Mouse (Mus musculus) testis, adult 2 months (tissue): Measurements from ENCODE around the gene Oser1. TPM values are rescaled to one million over a fixed set of nuclear protein-coding genes. Genes with fewer than 3 reads are reported as not detected.

Experiments
- H3K27ac ChIP-seq: fragments of 200-500 bp; 2 replicates; pipeline ENCODE4 v1.5.1; 2012; ENCODE audit warnings: low read depth, low read length; ENCODE audit not compliant: control insufficient read depth, insufficient read depth
- H3K27me3 ChIP-seq: fragments of 200-500 bp; 2 replicates; pipeline ENCODE4 v1.6.1; 2012; ENCODE audit warnings: mild to moderate bottlenecking, low read length, moderate library complexity; ENCODE audit not compliant: control insufficient read depth, insufficient read depth
- H3K36me3 ChIP-seq: fragments of 200-500 bp; 2 replicates; pipeline ENCODE4 v1.6.1; 2012; ENCODE audit warnings: mild to moderate bottlenecking, low read length; ENCODE audit not compliant: control insufficient read depth, insufficient read depth
- H3K4me1 ChIP-seq: fragments of 200-500 bp; 2 replicates; pipeline ENCODE4 v1.6.1; 2012; ENCODE audit warnings: low read length; ENCODE audit not compliant: control insufficient read depth, insufficient read depth
- H3K4me3 ChIP-seq: fragments of 200-500 bp; 2 replicates; pipeline ENCODE4 v1.5.1; 2012; ENCODE audit warnings: low read depth, mild to moderate bottlenecking, low read length, moderate library complexity, mixed read lengths; ENCODE audit not compliant: control insufficient read depth
- CTCF ChIP-seq: fragments of 200-500 bp; IDR thresholded peaks from 2 replicates; pipeline ENCODE4 v1.5.1; 2012; ENCODE audit warnings: low read depth, mild to moderate bottlenecking, inconsistent platforms, low read length, moderate library complexity; ENCODE audit not compliant: control insufficient read depth, insufficient read depth, insufficient replicate concordance
- POLR2A ChIP-seq: fragments of 200-500 bp; IDR thresholded peaks from 2 replicates; pipeline ENCODE4 v1.6.1; 2012; ENCODE audit warnings: low read depth, mild to moderate bottlenecking, inconsistent platforms, low read length, moderate library complexity; ENCODE audit not compliant: control insufficient read depth
- polyA plus RNA-seq: library from polyadenylated mRNA; depleted of rRNA; stranded (reverse); fragments of >200 nt; gene quantifications from 2 replicates; pipeline ENCODE4 v1.2.3, GENCODE M21; 2012; rRNA removed

Gene Oser1
- polyA plus RNA-seq, 1 experiment = 304 TPM

- Histone ChIP-seq H3K27ac (no peak overlapping the region), H3K4me1 (peaks cover 7% of the 10 kb centered on the region), H3K4me3 (no peak overlapping the region), H3K36me3 (no peaks in the 10 kb centered on the region), H3K27me3 (no peaks in the 10 kb centered on the region)
- TF ChIP-seq POLR2A (no peak), CTCF (no peak)
Observed at GRCm38 (mm10) chr2:163364785-163365541, 59.5 kb downstream of the Oser1 start.

DNA sequence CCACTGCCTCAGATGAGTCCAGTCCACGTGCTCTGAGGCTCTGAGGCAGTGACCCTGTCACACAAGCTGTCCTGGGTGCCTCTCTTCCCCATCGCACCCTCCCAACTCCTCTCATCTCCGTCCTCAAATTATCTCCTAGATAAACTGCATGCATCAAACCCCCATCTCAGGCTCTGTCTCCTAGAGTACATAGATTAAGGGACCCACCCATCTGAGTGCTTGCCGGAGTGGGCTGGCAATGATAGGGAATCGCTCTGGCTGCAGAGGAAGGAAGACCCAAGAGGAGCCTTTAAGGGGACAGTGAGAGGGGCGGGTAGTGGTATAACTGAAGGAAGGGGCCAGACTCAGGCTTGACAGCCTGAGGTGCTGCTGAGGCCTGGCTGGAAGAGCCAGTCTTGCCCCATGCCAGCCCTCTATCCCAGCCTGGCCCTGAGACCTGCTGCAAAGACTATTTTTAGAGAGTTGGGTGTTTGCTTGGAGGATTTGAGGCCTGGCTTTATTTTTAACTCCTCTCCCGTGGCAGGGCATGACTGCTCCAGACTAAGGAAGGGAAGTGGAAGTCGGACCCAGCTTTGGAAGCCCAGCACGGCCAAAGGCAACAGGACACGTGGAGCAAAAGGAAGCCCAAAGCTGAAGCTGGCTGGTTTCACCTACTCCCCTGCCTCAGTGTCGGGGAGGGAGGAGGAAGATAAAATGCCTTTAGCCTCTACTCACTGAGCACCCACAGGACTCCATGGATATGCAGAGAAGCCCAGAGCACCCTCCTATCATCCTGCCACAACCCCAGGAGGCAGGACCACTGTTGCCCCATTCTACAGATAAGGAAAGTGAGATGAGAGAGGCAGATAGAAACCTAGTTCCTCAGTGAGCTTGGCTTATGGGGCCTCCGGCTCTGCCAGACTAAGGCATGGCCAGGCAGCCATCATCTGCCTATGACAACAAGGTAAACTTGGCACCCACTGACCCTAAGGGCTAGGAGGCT is 61.3 kb downstream of the Oser1 start:
- Histone ChIP-seq H3K27me3 (no peaks in the 10 kb centered on the region), H3K27ac (no peak overlapping the region), H3K36me3 (no peaks in the 10 kb centered on the region), H3K4me1 (peaks cover 7% of the 10 kb centered on the region), H3K4me3 (no peak overlapping the region)
- TF ChIP-seq POLR2A (no peak), CTCF (no peak)

GRCm38 (mm10) chr2:163360858-163361623 is 63.5 kb downstream of the Oser1 start:
- no peak overlapping the region for H3K27ac ChIP-seq
- no peak for TF ChIP-seq POLR2A
- no peak for TF ChIP-seq CTCF

DNA sequence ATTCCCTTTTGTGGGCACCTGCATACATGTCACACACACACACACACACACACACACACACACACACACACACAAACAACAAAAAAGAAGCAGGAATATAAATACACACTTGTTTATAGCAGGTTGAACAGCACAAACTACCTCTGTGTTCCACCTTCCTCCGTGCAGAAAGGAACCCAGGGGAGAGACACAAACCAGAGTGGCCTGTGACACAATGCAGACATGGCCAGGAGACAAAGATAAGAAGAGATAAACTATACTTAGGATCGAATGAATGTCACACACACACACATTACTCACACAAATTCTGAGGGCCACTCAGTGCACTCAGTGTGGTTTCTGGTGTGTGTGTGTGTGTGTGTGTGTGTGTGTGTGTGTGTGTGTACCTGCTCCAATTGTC is 65.2 kb downstream of the Oser1 start:
- peaks cover 15% of the 10 kb centered on the region for H3K4me1 ChIP-seq
- TF ChIP-seq POLR2A (no peak), CTCF (no peak)
- no peaks in the 10 kb centered on the region for H3K36me3 ChIP-seq
- no peak overlapping the region for H3K27ac ChIP-seq
- H3K4me3 ChIP-seq = no peak overlapping the region
- no peaks in the 10 kb centered on the region for H3K27me3 ChIP-seq

More at GRCm38 (mm10) chr2:163360858-163361623, 63.5 kb downstream of the Oser1 start:
- Histone ChIP-seq H3K4me1 (peaks cover 13% of the 10 kb centered on the region), H3K4me3 (no peak overlapping the region), H3K36me3 (no peaks in the 10 kb centered on the region), H3K27me3 (no peaks in the 10 kb centered on the region)

DNA sequence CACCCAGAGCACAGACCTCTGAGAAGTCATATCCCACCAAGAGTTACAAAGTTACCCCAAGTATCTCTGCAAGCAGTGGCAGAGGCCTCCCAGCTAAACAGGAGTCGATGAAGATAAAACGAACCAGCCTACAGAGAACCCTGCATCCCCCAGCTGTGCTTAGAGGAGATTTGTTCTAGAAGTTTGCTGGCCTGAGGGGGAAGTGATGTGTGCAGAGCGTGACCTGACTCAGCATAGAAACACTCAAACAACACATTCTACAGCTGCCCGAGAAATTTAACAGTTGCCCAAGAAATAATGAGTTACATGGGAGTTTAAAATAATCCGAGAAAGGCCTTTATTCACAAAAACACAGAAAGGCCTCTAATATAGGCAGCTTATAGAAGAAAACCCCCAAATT is 65.8 kb downstream of the Oser1 start:
- H3K4me1 ChIP-seq = peaks cover 15% of the 10 kb centered on the region
- no peaks in the 10 kb centered on the region for H3K36me3 ChIP-seq
- H3K4me3 ChIP-seq = no peak overlapping the region
- TF ChIP-seq CTCF (no peak), POLR2A (no peak)
- no peak overlapping the region for H3K27ac ChIP-seq
- H3K27me3 ChIP-seq = no peaks in the 10 kb centered on the region

DNA sequence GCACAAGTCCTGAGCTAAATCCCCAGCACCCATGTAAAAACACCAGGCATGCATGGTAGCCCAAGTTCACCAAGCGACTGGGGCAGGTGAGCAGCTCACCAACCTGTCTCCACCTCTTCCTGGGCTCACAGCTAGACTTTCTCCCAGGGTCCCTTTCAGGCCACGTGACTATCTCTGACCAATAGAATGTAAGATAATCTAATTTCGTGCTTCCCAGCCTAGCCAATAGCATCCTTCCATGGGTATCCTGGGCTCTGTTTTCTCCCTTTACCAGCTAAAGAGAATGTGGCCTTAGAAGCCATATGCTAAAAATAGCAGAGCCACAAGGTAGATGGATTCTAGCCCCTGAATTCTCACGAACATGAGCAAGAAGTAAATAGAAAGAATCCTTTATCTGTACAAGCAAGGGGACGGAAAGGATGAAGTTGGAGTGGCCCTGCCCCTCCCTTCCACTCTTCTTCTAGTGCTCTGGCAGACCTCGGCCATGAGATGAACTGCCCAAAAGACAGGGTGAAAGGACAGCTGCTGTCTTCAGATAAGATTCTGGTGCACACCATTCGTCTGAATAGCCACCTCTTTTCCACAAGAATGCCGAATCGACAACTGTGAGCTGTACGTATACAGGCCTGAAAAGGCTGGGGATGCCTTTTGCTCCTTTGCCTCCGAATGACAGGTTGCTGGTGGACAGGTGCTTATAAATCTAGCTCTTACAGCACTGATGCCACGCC is 68.2 kb downstream of the Oser1 start:
- TF ChIP-seq CTCF (no peak), POLR2A (no peak)
- Histone ChIP-seq H3K4me1 (peaks cover 13% of the 10 kb centered on the region), H3K36me3 (no peaks in the 10 kb centered on the region), H3K27me3 (no peaks in the 10 kb centered on the region), H3K27ac (no peak overlapping the region), H3K4me3 (no peak overlapping the region)

Other genes with a start within 250 kb of the Oser1 start
- gene Tox2, start 221.6 kb downstream of the Oser1 start, polyA plus RNA-seq = 9.3 and 14.6 TPM in 2 replicates
- gene Jph2, start 26.7 kb downstream of the Oser1 start, polyA plus RNA-seq = 2.3 and 3.6 TPM in 2 replicates
- 0.16 and 0.18 TPM in 2 replicates for gene Gdap1l1, start 13.8 kb upstream of the Oser1 start, polyA plus RNA-seq
- 3.4 and 3.6 TPM in 2 replicates for gene Fitm2, start 47.9 kb upstream of the Oser1 start, polyA plus RNA-seq
- not detected in 2 replicates for gene R3hdml, start 67.6 kb upstream of the Oser1 start, polyA plus RNA-seq
- 0.07 and 0.10 TPM in 2 replicates for gene Hnf4a, start 82.1 kb upstream of the Oser1 start, polyA plus RNA-seq
- gene Ttpal, start 177.6 kb upstream of the Oser1 start, polyA plus RNA-seq = 2.5 and 4.0 TPM in 2 replicates
- 208 and 270 TPM in 2 replicates for gene Serinc3, start 220.4 kb upstream of the Oser1 start, polyA plus RNA-seq
- gene Pkig, start 233.7 kb upstream of the Oser1 start, polyA plus RNA-seq = 319 and 325 TPM in 2 replicates